Comparison of ENCODE assay signal across 9 mouse cellular contexts in genomic region chr5:77074914-77075313, GRCm38 (mm10). TPM values are rescaled to one million over a fixed set of nuclear protein-coding genes. Genes with fewer than 3 reads are reported as not detected.
A peak's percentile ranks its signal among the peaks of the same experiment; 100 is the strongest.
DNase-seq lines count a peak whose midpoint lies in the region; ATAC-seq and TF ChIP-seq lines count a peak whose summit lies in the region.
"Had no signal": no experiment of that assay in that cellular context is flagged by ENCODE, and none has a peak within 500 bp of the region (broad histone marks: within the 10 kb centered on the region; RNA-seq: fewer than 3 reads in every experiment).

No protein-coding gene starts in this region.

- TF ChIP-seq CTCF in embryonic fibroblast, embryonic 13.5 days (IDR thresholded peaks at IDR 0.05; ENCODE audit: borderline replicate concordance, insufficient read depth, low read length), result no peak

- H3K27ac ChIP-seq in embryonic fibroblast, embryonic 13.5 days (ENCODE audit: insufficient read depth, low read length), result peak overlapping the region; percentile 86
- H3K27ac ChIP-seq in liver, embryonic 11.5 days (ENCODE audit: low read depth, low read length), result no peak overlapping the region

- WGBS in liver, embryonic 11.5 days, result 75% methylated on average over 2 of the region's 2 CpGs

- H3K4me1 ChIP-seq in embryonic fibroblast, embryonic 13.5 days (ENCODE audit: control insufficient read depth, insufficient read depth, low read length), result peaks cover 7% of the 10 kb centered on the region
- H3K4me1 ChIP-seq in liver, embryonic 11.5 days (replicated peaks; ENCODE audit: control insufficient read depth, insufficient read depth, low read length), result no peaks in the 10 kb centered on the region

- H3K36me3 ChIP-seq in liver, embryonic 11.5 days (ENCODE audit: control insufficient read depth, insufficient read depth, low read length), result no peaks in the 10 kb centered on the region
- H3K36me3 ChIP-seq: G1E had no signal

- no peak overlapping the region for H3K4me3 ChIP-seq in embryonic fibroblast, embryonic 13.5 days (ENCODE audit: insufficient read depth, low read length)
- H3K4me3 ChIP-seq in liver, embryonic 11.5 days (ENCODE audit: low read depth, low read length), result no peak overlapping the region

- H3K9ac ChIP-seq in liver, embryonic 11.5 days (ENCODE audit: low read depth, low read length), result no peak overlapping the region

- no peak for TF ChIP-seq POLR2A in embryonic fibroblast, embryonic 13.5 days (IDR thresholded peaks at IDR 0.05; ENCODE audit: low read depth, low read length)

- no peak for ATAC-seq in liver, embryonic 11.5 days (replicated peaks; ENCODE audit: low FRiP score)

- no peaks in the 10 kb centered on the region for H3K9me3 ChIP-seq in liver, embryonic 11.5 days (ENCODE audit: control insufficient read depth, low read length)
- H3K9me3 ChIP-seq: G1E had no signal

- H3K4me2 ChIP-seq in liver, embryonic 11.5 days, result no peak overlapping the region

- H3K27me3 ChIP-seq in liver, embryonic 11.5 days (replicated peaks; ENCODE audit: control insufficient read depth, insufficient read depth, low read length), result no peaks in the 10 kb centered on the region

- peak; percentile 71 to 75 for DNase-seq in left cerebral cortex, adult 18-20 months (ENCODE audit: low spot score in 2 of 2)
- no peak for DNase-seq in left cerebral cortex, adult 11 months (ENCODE audit: low spot score)
- peak; percentile 21 to 34 for DNase-seq in layer of hippocampus, postnatal 36 days
- DNase-seq in skeletal muscle tissue, adult 2 months (ENCODE audit: low read depth, low spot score), result peak; percentile 56
- no peak for DNase-seq in embryo, embryonic 9.5 days (ENCODE audit: extremely low spot score)
- no peak for DNase-seq in liver, embryonic 11.5 days (ENCODE audit: low spot score)
- no peak for DNase-seq in cerebellum, postnatal 4 days (ENCODE audit: low spot score in 2 of 2)

RNA-seq across cellular contexts. Expression of gene Hopx, which starts 40.0 kb away (rescaled TPM):
- 10 to 100 TPM; 23.4 to 31.3 TPM for total RNA-seq in left cerebral cortex, adult 18-20 months (2021)
- 3.4 and 6.3 TPM in 2 replicates for polyA plus RNA-seq in embryonic fibroblast, embryonic 13.5 days (2011; ENCODE audit: insufficient read length, low read depth, missing spikeins)
- 10 to 100 TPM; 85.0 to 92.8 TPM for total RNA-seq in layer of hippocampus, postnatal 36 days (2021)
- 0.15 TPM in 1 of 2 replicates, not detected in the other for polyA plus RNA-seq in liver, embryonic 11.5 days (2014; fragmentation: Nextera tagmentation; extraction: Ambion mirVana)
- total RNA-seq: G1E had no signal
- polyA plus RNA-seq: G1E had no signal

RNA-seq across cellular contexts. Expression of gene Thegl, which starts 59.1 kb away (rescaled TPM):
- under 1 TPM; 0.42 to 0.63 TPM for total RNA-seq in left cerebral cortex, adult 18-20 months (2021)
- polyA plus RNA-seq in embryonic fibroblast, embryonic 13.5 days (2011; ENCODE audit: insufficient read length, low read depth, missing spikeins), result not detected in 2 replicates
- 1 to 10 TPM in 1 of 2 experiments, under 1 TPM in 1; 0.76 to 2.0 TPM for total RNA-seq in layer of hippocampus, postnatal 36 days (2021)
- 0.34 and 0.48 TPM in 2 replicates for polyA plus RNA-seq in liver, embryonic 11.5 days (2014; fragmentation: Nextera tagmentation; extraction: Ambion mirVana)
- total RNA-seq: G1E had no signal

Comparison
In these comparisons a context has a peak if more than half of its experiments do, and no peak if none do; other contexts are left out.
1. DNase-seq: peak in left cerebral cortex, adult 18-20 months (2 of 2), layer of hippocampus, postnatal 36 days (2 of 2) and skeletal muscle tissue, adult 2 months (single experiment); none in left cerebral cortex, adult 11 months (single experiment), embryo, embryonic 9.5 days (single experiment), liver, embryonic 11.5 days (single experiment) and cerebellum, postnatal 4 days (0 of 2).